Mouse (Mus musculus) kidney, postnatal 10 days (tissue): ENCODE measurements at regions not wholly inside any gene's neighbourhood (a gene's known extent, or its start where the extent isn't known, plus 50 kb on each side); places are given as distances from the start of the nearest gene placed in this dataset.

ENCODE experiments used
- DNase-seq: peaks from one replicate; pipeline ENCODE4 v3.0.0; 2021; ENCODE audit warnings: mixed read lengths

DNA sequence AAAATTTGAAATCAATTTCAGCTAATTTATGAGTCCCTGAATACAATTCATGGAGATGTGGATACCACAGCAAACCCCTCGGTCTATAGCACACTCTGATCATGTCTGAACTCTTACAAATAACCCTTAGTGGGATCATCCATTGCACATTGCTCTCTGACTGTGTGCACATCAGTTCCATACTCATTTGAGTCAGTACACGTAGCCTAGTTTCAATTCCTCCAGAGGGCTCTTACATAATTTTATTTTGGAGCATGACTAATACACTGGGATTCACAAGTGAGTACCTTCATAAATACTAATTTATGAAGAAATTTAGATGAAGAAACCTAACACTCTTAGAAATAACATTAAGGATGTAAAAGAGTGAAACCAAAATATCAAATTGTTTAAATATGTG is 978.3 kb downstream of the Pdha2 start:
- DNase-seq, result no peak

GRCm38 (mm10) chr3:140239276-140239675 is 972.9 kb downstream of the Pdha2 start:
- no peak for DNase-seq
